Mouse (Mus musculus) limb, embryonic 14.5 days (tissue): Measurements from ENCODE around the gene Taf6. TPM values are rescaled to one million over a fixed set of nuclear protein-coding genes. Genes with fewer than 3 reads are reported as not detected.

Experiments
- ATAC-seq: fragments of 200-750 bp; cut with Nextera tagmentation; 2 replicates; pipeline ENCODE4 v1.8.0; 2017; ENCODE audit warnings: low read depth, moderate number of reproducible peaks, moderate TSS enrichment; ENCODE audit not compliant: low FRiP score
- DNase-seq: peaks from one replicate; pipeline ENCODE4 v3.0.0-alpha.2; 2015; ENCODE audit warnings: low spot score
- H3K27ac ChIP-seq: fragments of 300-500 bp; sonication (generic); replicated peaks from 2 replicates; pipeline ENCODE4 v1.5.1; 2014; ENCODE audit warnings: low read depth, mild to moderate bottlenecking, low read length, moderate library complexity, mixed read lengths
- H3K27me3 ChIP-seq: fragments of 300-500 bp; sonication (generic); 2 replicates; pipeline ENCODE4 v1.6.1; 2014; ENCODE audit warnings: low read length, mixed read lengths; ENCODE audit not compliant: control insufficient read depth, insufficient read depth
- H3K36me3 ChIP-seq: fragments of 300-500 bp; sonication (generic); 2 replicates; pipeline ENCODE4 v1.6.1; 2014; ENCODE audit warnings: mild to moderate bottlenecking, low read length, moderate library complexity, mixed read lengths; ENCODE audit not compliant: control insufficient read depth, insufficient read depth
- H3K4me1 ChIP-seq: fragments of 300-500 bp; sonication (generic); 2 replicates; pipeline ENCODE4 v1.6.1; 2014; ENCODE audit warnings: antibody characterized with exemption, low read length, mixed read lengths; ENCODE audit not compliant: control insufficient read depth, insufficient read depth
- H3K4me2 ChIP-seq: fragments of 300-500 bp; sonication (generic); replicated peaks from 2 replicates; pipeline ENCODE4 v1.6.1; 2014; ENCODE audit warnings: low read depth, mild to moderate bottlenecking, low read length, moderate library complexity; ENCODE audit not compliant: severe bottlenecking
- H3K4me3 ChIP-seq: fragments of 300-500 bp; sonication (generic); replicated peaks from 2 replicates; pipeline ENCODE4 v1.5.1; 2014; ENCODE audit warnings: low read length
- H3K9ac ChIP-seq: fragments of 300-500 bp; sonication (generic); 2 replicates; pipeline ENCODE4 v1.6.1; 2014; ENCODE audit warnings: mild to moderate bottlenecking, low read depth, low read length, moderate library complexity; ENCODE audit not compliant: severe bottlenecking
- H3K9me3 ChIP-seq: fragments of 300-500 bp; sonication (generic); 2 replicates; pipeline ENCODE4 v1.6.1; 2016; ENCODE audit warnings: low read length; ENCODE audit not compliant: control insufficient read depth
- POLR2A ChIP-seq: fragments of 200-500 bp; IDR thresholded peaks from 2 replicates; pipeline ENCODE4 v1.8.0; 2012; ENCODE audit warnings: inconsistent platforms, mild to moderate bottlenecking, moderate library complexity, borderline replicate concordance; ENCODE audit not compliant: insufficient read depth, insufficient read length; ENCODE audit errors: extremely low read depth
- WGBS: fragments of 180-500 bp; shearing (Covaris S2); extraction: QIAGEN DNeasy Blood & Tissue Kit; methylation state at CpG from one replicate; pipeline ENCODE4 v1.1.7; 2014; 5-methylcytosine and 5-hydroxymethylcytosine counted together
- microRNA counts: library from miRNA; unstranded; fragments of <30 nt; microRNA quantifications from one replicate; lab custom pipeline; 2016
- microRNA-seq: library from miRNA; unstranded; fragments of <30 nt; microRNA quantifications from one replicate; pipeline ENCODE4, GENCODE M21; 2016
- polyA plus RNA-seq, 2 experiments: library from polyadenylated mRNA; depleted of rRNA in 1 of 2; stranded (reverse) in 1 of 2; unstranded in 1 of 2; fragments of >200 nt; fragmentation: Nextera tagmentation in 1 of 2; extraction: Ambion mirVana in 1 of 2; gene quantifications; 2 replicates each; pipeline versions ENCODE4 v1.2.1 to v1.2.3; 2012 to 2014

Taf6 gene
- polyA plus RNA-seq, 2 experiments, result 75.6 to 90.0 TPM

- ATAC-seq, result peak; percentile 67
- Histone ChIP-seq H3K27ac (no peak overlapping the region), H3K36me3 (peaks cover 30% of the 10 kb centered on the region), H3K9me3 (no peaks in the 10 kb centered on the region), H3K9ac (no peak overlapping the region), H3K4me1 (no peaks in the 10 kb centered on the region), H3K4me2 (no peak overlapping the region), H3K27me3 (no peaks in the 10 kb centered on the region), H3K4me3 (no peak overlapping the region)
- no peak for TF ChIP-seq POLR2A
- WGBS, result 68% methylated on average over 8 of the region's 8 CpGs
- DNase-seq, result peak; percentile 75
These were observed 49.2 kb downstream of the Taf6 start for GRCm38 (mm10) chr5:138137935-138138549.

GRCm38 (mm10) chr5:138137257-138137656, 50.0 kb downstream of the Taf6 start:
- Histone ChIP-seq H3K27me3 (no peaks in the 10 kb centered on the region), H3K4me2 (no peak overlapping the region), H3K27ac (no peak overlapping the region), H3K4me1 (no peaks in the 10 kb centered on the region), H3K36me3 (peaks cover 33% of the 10 kb centered on the region), H3K9me3 (no peaks in the 10 kb centered on the region), H3K4me3 (no peak overlapping the region), H3K9ac (no peak overlapping the region)
- TF ChIP-seq POLR2A, result no peak
- no peak for ATAC-seq
- 88% methylated on average over 4 of the region's 4 CpGs for WGBS
- DNase-seq, result no peak

GRCm38 (mm10) chr5:138132425-138133064, 54.7 kb downstream of the Taf6 start:
- H3K27ac ChIP-seq, result no peak overlapping the region

More at GRCm38 (mm10) chr5:138132425-138133064, 54.7 kb downstream of the Taf6 start:
- Histone ChIP-seq H3K4me2 (no peak overlapping the region), H3K9me3 (no peaks in the 10 kb centered on the region), H3K4me1 (no peaks in the 10 kb centered on the region), H3K9ac (no peak overlapping the region), H3K27me3 (no peaks in the 10 kb centered on the region), H3K4me3 (no peak overlapping the region), H3K36me3 (peaks cover 72% of the 10 kb centered on the region)
- DNase-seq (no peak), ATAC-seq (no peak)
- no peak for TF ChIP-seq POLR2A
- WGBS, result 83% methylated on average over 5 of the region's 5 CpGs

MicroRNAs within 50 kb of the gene (microRNA counts, 519-probe panel; counts per million panel counts)
- 3,968 counts per million, percentile 81 among the panel's probes with 10 or more counts for microRNA mmu-miR-106b (lab: Ali Mortazavi, UCI)
- 5,055 counts per million, percentile 95 among the panel's probes with 10 or more counts for microRNA mmu-miR-25 (lab: Ali Mortazavi, UCI)
- 3,880 counts per million, percentile 79 among the panel's probes with 10 or more counts for microRNA mmu-miR-93 (lab: Ali Mortazavi, UCI)

Small RNAs within 50 kb of the gene (microRNA-seq; reads per million reads assigned to microRNA genes)
- 6,703 reads per million, percentile 91 among the genes with 10 or more reads in this experiment for gene Mir106b
- 997 reads per million, percentile 72 among the genes with 10 or more reads in this experiment for gene Mir25
- 7,070 reads per million, percentile 92 among the genes with 10 or more reads in this experiment for gene Mir93

Other genes starting within 250 kb of the Taf6 start
- 1.1 TPM in 2 replicates for gene Gjc3, start 224.4 kb downstream of the Taf6 start, polyA plus RNA-seq (2012; rRNA removed)
- gene Gjc3, start 224.4 kb downstream of the Taf6 start, polyA plus RNA-seq (2014; fragmentation: Nextera tagmentation; extraction: Ambion mirVana), result 0.36 and 0.40 TPM in 2 replicates
- 0.09 and 0.18 TPM in 2 replicates for gene Azgp1, start 205.9 kb downstream of the Taf6 start, polyA plus RNA-seq (2012; rRNA removed)
- gene Azgp1, start 205.9 kb downstream of the Taf6 start, polyA plus RNA-seq (2014; fragmentation: Nextera tagmentation; extraction: Ambion mirVana), result not detected in 2 replicates
- gene Smok3a, start 166.2 kb downstream of the Taf6 start, polyA plus RNA-seq (2012; rRNA removed), result not detected in 2 replicates
- gene Smok3a, start 166.2 kb downstream of the Taf6 start, polyA plus RNA-seq (2014; fragmentation: Nextera tagmentation; extraction: Ambion mirVana), result not detected in 2 replicates
- not detected in 2 replicates for gene Smok3b, start 166.0 kb downstream of the Taf6 start, polyA plus RNA-seq (2012; rRNA removed)
- not detected in 2 replicates for gene Smok3b, start 166.0 kb downstream of the Taf6 start, polyA plus RNA-seq (2014; fragmentation: Nextera tagmentation; extraction: Ambion mirVana)
- gene Smok3c, start 134.3 kb downstream of the Taf6 start, polyA plus RNA-seq (2012; rRNA removed), result not detected in 2 replicates
- not detected in 2 replicates for gene Smok3c, start 134.3 kb downstream of the Taf6 start, polyA plus RNA-seq (2014; fragmentation: Nextera tagmentation; extraction: Ambion mirVana)
- 8.5 and 9.8 TPM in 2 replicates for gene Zkscan1, start 102.4 kb downstream of the Taf6 start, polyA plus RNA-seq (2012; rRNA removed)
- gene Zkscan1, start 102.4 kb downstream of the Taf6 start, polyA plus RNA-seq (2014; fragmentation: Nextera tagmentation; extraction: Ambion mirVana), result 25.3 and 25.4 TPM in 2 replicates
- gene Zscan21, start 70.5 kb downstream of the Taf6 start, polyA plus RNA-seq (2012; rRNA removed), result 31.5 and 38.3 TPM in 2 replicates
- gene Zscan21, start 70.5 kb downstream of the Taf6 start, polyA plus RNA-seq (2014; fragmentation: Nextera tagmentation; extraction: Ambion mirVana), result 59.8 and 70.0 TPM in 2 replicates
- gene Zfp113, start 31.7 kb downstream of the Taf6 start, polyA plus RNA-seq (2012; rRNA removed), result 5.1 and 5.2 TPM in 2 replicates
- 11.3 and 12.6 TPM in 2 replicates for gene Zfp113, start 31.7 kb downstream of the Taf6 start, polyA plus RNA-seq (2014; fragmentation: Nextera tagmentation; extraction: Ambion mirVana)
- 141 and 149 TPM in 2 replicates for gene Cops6, start 26.4 kb downstream of the Taf6 start, polyA plus RNA-seq (2012; rRNA removed)
- gene Cops6, start 26.4 kb downstream of the Taf6 start, polyA plus RNA-seq (2014; fragmentation: Nextera tagmentation; extraction: Ambion mirVana), result 262 and 267 TPM in 2 replicates
- gene Ap4m1, start 15.4 kb downstream of the Taf6 start, polyA plus RNA-seq (2012; rRNA removed), result 73.4 and 107 TPM in 2 replicates
- gene Ap4m1, start 15.4 kb downstream of the Taf6 start, polyA plus RNA-seq (2014; fragmentation: Nextera tagmentation; extraction: Ambion mirVana), result 18.6 and 19.9 TPM in 2 replicates
- 136 and 149 TPM in 2 replicates for gene Mcm7, start 15.0 kb downstream of the Taf6 start, polyA plus RNA-seq (2012; rRNA removed)
- 144 and 152 TPM in 2 replicates for gene Mcm7, start 15.0 kb downstream of the Taf6 start, polyA plus RNA-seq (2014; fragmentation: Nextera tagmentation; extraction: Ambion mirVana)
- 35.8 and 50.6 TPM in 2 replicates for gene Cnpy4, start within 50 bp of the Taf6 start, polyA plus RNA-seq (2012; rRNA removed)
- 60.7 and 65.7 TPM in 2 replicates for gene Cnpy4, start within 50 bp of the Taf6 start, polyA plus RNA-seq (2014; fragmentation: Nextera tagmentation; extraction: Ambion mirVana)
- 6.9 and 7.5 TPM in 2 replicates for gene Mblac1, start 6.9 kb upstream of the Taf6 start, polyA plus RNA-seq (2012; rRNA removed)
- gene Mblac1, start 6.9 kb upstream of the Taf6 start, polyA plus RNA-seq (2014; fragmentation: Nextera tagmentation; extraction: Ambion mirVana), result 8.3 and 8.8 TPM in 2 replicates
- not detected in 2 replicates for gene Nxpe5, start 38.4 kb upstream of the Taf6 start, polyA plus RNA-seq (2012; rRNA removed)
- not detected in 2 replicates for gene Nxpe5, start 38.4 kb upstream of the Taf6 start, polyA plus RNA-seq (2014; fragmentation: Nextera tagmentation; extraction: Ambion mirVana)
- 104 and 110 TPM in 2 replicates for gene Lamtor4, start 68.0 kb upstream of the Taf6 start, polyA plus RNA-seq (2012; rRNA removed)
- gene Lamtor4, start 68.0 kb upstream of the Taf6 start, polyA plus RNA-seq (2014; fragmentation: Nextera tagmentation; extraction: Ambion mirVana), result 64.6 and 68.5 TPM in 2 replicates
- gene BC037034, start 76.6 kb upstream of the Taf6 start, polyA plus RNA-seq (2012; rRNA removed), result 81.0 and 102 TPM in 2 replicates
- gene BC037034, start 76.6 kb upstream of the Taf6 start, polyA plus RNA-seq (2014; fragmentation: Nextera tagmentation; extraction: Ambion mirVana), result 5.2 and 7.6 TPM in 2 replicates
- 1.9 and 3.2 TPM in 2 replicates for gene Gal3st4, start 85.4 kb upstream of the Taf6 start, polyA plus RNA-seq (2012; rRNA removed)
- 3.7 and 3.8 TPM in 2 replicates for gene Gal3st4, start 85.4 kb upstream of the Taf6 start, polyA plus RNA-seq (2014; fragmentation: Nextera tagmentation; extraction: Ambion mirVana)
- 0.18 and 0.19 TPM in 2 replicates for gene Gm43720, start 92.5 kb upstream of the Taf6 start, polyA plus RNA-seq (2012; rRNA removed)
- 0.15 and 0.33 TPM in 2 replicates for gene Gm43720, start 92.5 kb upstream of the Taf6 start, polyA plus RNA-seq (2014; fragmentation: Nextera tagmentation; extraction: Ambion mirVana)
- gene Gpc2, start 92.6 kb upstream of the Taf6 start, polyA plus RNA-seq (2012; rRNA removed), result 183 and 277 TPM in 2 replicates
- gene Gpc2, start 92.6 kb upstream of the Taf6 start, polyA plus RNA-seq (2014; fragmentation: Nextera tagmentation; extraction: Ambion mirVana), result 6.4 and 7.2 TPM in 2 replicates
- gene Stag3, start 92.8 kb upstream of the Taf6 start, polyA plus RNA-seq (2012; rRNA removed), result 18.8 and 25.3 TPM in 2 replicates
- 5.6 TPM in 2 replicates for gene Stag3, start 92.8 kb upstream of the Taf6 start, polyA plus RNA-seq (2014; fragmentation: Nextera tagmentation; extraction: Ambion mirVana)
- 0.06 and 0.09 TPM in 2 replicates for gene Pvrig, start 154.5 kb upstream of the Taf6 start, polyA plus RNA-seq (2012; rRNA removed)
- 0.18 TPM in 2 replicates for gene Pvrig, start 154.5 kb upstream of the Taf6 start, polyA plus RNA-seq (2014; fragmentation: Nextera tagmentation; extraction: Ambion mirVana)